In the genomic region with DNA sequence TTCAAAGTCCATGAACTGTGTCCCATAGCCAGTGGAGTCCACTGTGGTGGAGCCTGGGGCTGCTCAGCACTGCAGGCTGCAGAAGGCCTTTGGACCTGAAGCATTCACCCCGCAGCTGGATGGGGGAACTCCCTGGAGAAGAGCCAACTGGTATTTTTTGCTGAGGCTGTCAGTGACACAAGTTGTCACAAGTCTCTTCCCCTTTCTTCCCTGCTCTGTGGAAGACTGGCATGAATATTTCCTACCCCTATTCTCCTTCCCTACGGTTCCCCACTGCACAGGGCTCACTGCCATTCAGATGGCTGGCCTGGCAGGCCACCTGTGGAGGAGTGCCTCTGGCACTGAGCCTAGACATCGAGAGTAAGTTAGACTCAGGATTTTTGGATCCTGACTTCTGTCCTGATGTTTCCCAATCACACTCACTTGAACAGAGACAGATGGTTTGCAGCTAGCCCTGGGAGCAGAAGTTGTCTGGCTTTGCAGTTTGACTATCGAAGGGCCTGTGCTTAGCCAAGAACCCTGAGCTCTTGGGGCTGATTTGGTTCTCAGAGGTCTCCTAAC, we compare ENCODE assay signal across 9 mouse cellular contexts. TPM values are rescaled to one million over a fixed set of nuclear protein-coding genes. Genes with fewer than 3 reads are reported as not detected.
DNase-seq lines count a peak whose midpoint lies in the region; ATAC-seq and TF ChIP-seq lines count a peak whose summit lies in the region.
"Had no signal": no experiment of that assay in that cellular context is flagged by ENCODE, and none has a peak within 500 bp of the region (broad histone marks: within the 10 kb centered on the region; RNA-seq: fewer than 3 reads in every experiment).

No protein-coding gene starts in this region.

- no peaks in the 10 kb centered on the region for H3K9me3 ChIP-seq in hindbrain, embryonic 15.5 days
- no peaks in the 10 kb centered on the region for H3K9me3 ChIP-seq in hindbrain, embryonic 12.5 days (replicated peaks)
- no peaks in the 10 kb centered on the region for H3K9me3 ChIP-seq in kidney, embryonic 15.5 days (replicated peaks)
- H3K9me3 ChIP-seq in liver, embryonic 16.5 days (replicated peaks; ENCODE audit: control insufficient read depth, low read length) = no peaks in the 10 kb centered on the region

- 0 out of 2 replicates have a peak, but pooled peaks have one; percentile 36 for TF ChIP-seq EP300 in heart, adult 2 months (IDR thresholded peaks at IDR 0.05; ENCODE audit: insufficient read depth, low read depth, low read length)

- H3K4me2 ChIP-seq in hindbrain, embryonic 15.5 days = no peak overlapping the region
- no peak overlapping the region for H3K4me2 ChIP-seq in hindbrain, embryonic 12.5 days (replicated peaks)
- H3K4me2 ChIP-seq in kidney, embryonic 15.5 days = no peak overlapping the region
- H3K4me2 ChIP-seq in liver, embryonic 16.5 days (ENCODE audit: low read depth, low read length) = no peak overlapping the region

- peaks cover 11% of the 10 kb centered on the region; the same call in 1 of the 2 replicates for H3K4me1 ChIP-seq in hindbrain, embryonic 15.5 days (replicated peaks)
- 0 out of 2 replicates have a peak, but pooled peaks cover 6% of the 10 kb centered on the region for H3K4me1 ChIP-seq in hindbrain, embryonic 12.5 days
- peaks cover 6% of the 10 kb centered on the region for H3K4me1 ChIP-seq in heart, adult 2 months (ENCODE audit: control insufficient read depth, insufficient read depth, low read length)
- H3K4me1 ChIP-seq in kidney, embryonic 15.5 days = peaks cover 15% of the 10 kb centered on the region
- H3K4me1 ChIP-seq in liver, embryonic 16.5 days (ENCODE audit: control insufficient read depth, low read depth, low read length) = peaks cover 4% of the 10 kb centered on the region; the same call in 1 of the 2 replicates

- intact Hi-C loops in heart, adult 2 months (cut with DNase I) = no loop called here

- H3K4me3 ChIP-seq in hindbrain, embryonic 15.5 days = no peak overlapping the region
- no peak overlapping the region for H3K4me3 ChIP-seq in hindbrain, embryonic 12.5 days
- H3K4me3 ChIP-seq in heart, adult 2 months = no peak overlapping the region
- no peak overlapping the region for H3K4me3 ChIP-seq in kidney, embryonic 15.5 days (replicated peaks)
- H3K4me3 ChIP-seq in liver, embryonic 16.5 days (ENCODE audit: low read depth, low read length) = no peak overlapping the region

- no peaks in the 10 kb centered on the region for H3K27me3 ChIP-seq in hindbrain, embryonic 15.5 days
- no peaks in the 10 kb centered on the region for H3K27me3 ChIP-seq in hindbrain, embryonic 12.5 days
- no peaks in the 10 kb centered on the region for H3K27me3 ChIP-seq in heart, adult 2 months (ENCODE audit: control insufficient read depth, insufficient read depth, low read length)
- no peaks in the 10 kb centered on the region for H3K27me3 ChIP-seq in kidney, embryonic 15.5 days
- no peaks in the 10 kb centered on the region for H3K27me3 ChIP-seq in liver, embryonic 16.5 days (ENCODE audit: control insufficient read depth, insufficient read depth, low read depth, low read length)

- H3K9ac ChIP-seq in hindbrain, embryonic 15.5 days = no peak overlapping the region
- no peak overlapping the region for H3K9ac ChIP-seq in hindbrain, embryonic 12.5 days
- no peak overlapping the region for H3K9ac ChIP-seq in heart, adult 2 months (ENCODE audit: low read depth, low read length)
- no peak overlapping the region for H3K9ac ChIP-seq in kidney, embryonic 15.5 days
- no peak overlapping the region for H3K9ac ChIP-seq in liver, embryonic 16.5 days (ENCODE audit: low read depth, low read length)

- peak; percentile 77 for ATAC-seq in hindbrain, embryonic 15.5 days (ENCODE audit: low FRiP score, low read depth)
- ATAC-seq in hindbrain, embryonic 12.5 days (ENCODE audit: low FRiP score) = no peak
- peak; percentile 81 for ATAC-seq in kidney, embryonic 15.5 days (replicated peaks; ENCODE audit: low FRiP score)
- ATAC-seq in liver, embryonic 16.5 days (ENCODE audit: low read depth) = peak; percentile 91

- WGBS in hindbrain, embryonic 15.5 days = 43% methylated on average over 4 of the region's 4 CpGs
- 49% methylated on average over 4 of the region's 4 CpGs for WGBS in hindbrain, embryonic 12.5 days
- 20% methylated on average over 4 of the region's 4 CpGs for WGBS in heart, adult 2 months
- WGBS in kidney, embryonic 15.5 days = 35% methylated on average over 4 of the region's 4 CpGs
- 43% methylated on average over 4 of the region's 4 CpGs for WGBS in liver, embryonic 16.5 days (ENCODE audit: insufficient replicate concordance)

- H3K27ac ChIP-seq in hindbrain, embryonic 15.5 days (replicated peaks) = no peak overlapping the region
- H3K27ac ChIP-seq in hindbrain, embryonic 12.5 days = no peak overlapping the region
- H3K27ac ChIP-seq in heart, adult 2 months = peak overlapping the region; percentile 54
- peak overlapping the region; percentile 33 for H3K27ac ChIP-seq in kidney, embryonic 15.5 days
- peak overlapping the region; percentile 43 for H3K27ac ChIP-seq in liver, embryonic 16.5 days (ENCODE audit: low read length)

- DNase-seq in brain, adult 2 months (ENCODE audit: low read depth, low spot score) = peak; percentile 79
- peak; percentile 77 to 79 for DNase-seq in heart, adult 2 months
- peak; percentile 70 for DNase-seq in skeletal muscle tissue, adult 2 months (ENCODE audit: low read depth, low spot score)
- DNase-seq in cerebellum, adult 11 months = no peak

- no peaks in the 10 kb centered on the region for H3K36me3 ChIP-seq in hindbrain, embryonic 15.5 days
- H3K36me3 ChIP-seq in hindbrain, embryonic 12.5 days = no peaks in the 10 kb centered on the region
- no peaks in the 10 kb centered on the region for H3K36me3 ChIP-seq in heart, adult 2 months (ENCODE audit: control insufficient read depth, insufficient read depth, low read length)
- H3K36me3 ChIP-seq in kidney, embryonic 15.5 days = no peaks in the 10 kb centered on the region
- no peaks in the 10 kb centered on the region for H3K36me3 ChIP-seq in liver, embryonic 16.5 days (ENCODE audit: control insufficient read depth, insufficient read depth)

- TF ChIP-seq CTCF in heart, adult 2 months (IDR thresholded peaks at IDR 0.05) = no peak

- TF ChIP-seq POLR2A in heart, adult 2 months (IDR thresholded peaks at IDR 0.05; ENCODE audit: insufficient read depth, low read depth, low read length) = no peak

- H3K79me2 ChIP-seq in heart, adult 2 months (replicated peaks; ENCODE audit: control insufficient read depth, insufficient read depth, low read length) = no peaks in the 10 kb centered on the region

RNA-seq across cellular contexts. Expression of a gene that starts 12.1 kb away (rescaled TPM):
- polyA plus RNA-seq in hindbrain, embryonic 15.5 days (2015; fragmentation: Nextera tagmentation; extraction: Ambion mirVana) = not detected in 2 replicates
- not detected in 2 replicates for polyA plus RNA-seq in hindbrain, embryonic 12.5 days (2016; fragmentation: Nextera tagmentation; extraction: Ambion mirVana)
- not detected for total RNA-seq in heart, adult 2 months (2021)
- not detected in 2 replicates for polyA plus RNA-seq in heart, adult 2 months (2012; rRNA removed)
- polyA plus RNA-seq in kidney, embryonic 15.5 days (2015; fragmentation: Nextera tagmentation; extraction: Ambion mirVana) = not detected in 2 replicates
- not detected in 2 replicates for polyA plus RNA-seq in liver, embryonic 16.5 days (2015; fragmentation: Nextera tagmentation; extraction: Ambion mirVana)
- total RNA-seq: gastrocnemius, postnatal 4 days had no signal

Comparison
In these comparisons a context has a peak if more than half of its experiments do, and no peak if none do; other contexts are left out.
1. H3K27ac ChIP-seq: peak in heart, adult 2 months (single experiment), kidney, embryonic 15.5 days (single experiment) and liver, embryonic 16.5 days (single experiment); none in hindbrain, embryonic 15.5 days (single experiment) and hindbrain, embryonic 12.5 days (single experiment).